Comparison of ENCODE assay signal across 8 mouse cellular contexts in genomic region chr1:88639432-88640281, GRCm38 (mm10).
DNase-seq lines count a peak whose midpoint lies in the region; ATAC-seq lines count a peak whose summit lies in the region.
"Had no signal": no experiment of that assay in that cellular context is flagged by ENCODE, and none has a peak within 500 bp of the region (broad histone marks: within the 10 kb centered on the region; RNA-seq: fewer than 3 reads in every experiment).

No protein-coding gene starts in this region.

- no peaks in the 10 kb centered on the region for H3K9me3 ChIP-seq in embryonic facial prominence, embryonic 13.5 days
- H3K9me3 ChIP-seq in limb, embryonic 10.5 days (replicated peaks) = no peaks in the 10 kb centered on the region
- H3K9me3 ChIP-seq: midbrain, embryonic 12.5 days had no signal

- peak overlapping the region; percentile 22; the same call in 1 of the 2 replicates for H3K27ac ChIP-seq in embryonic facial prominence, embryonic 13.5 days
- 0 out of 2 replicates have a peak overlapping the region, but pooled peaks have one; percentile 50 for H3K27ac ChIP-seq in limb, embryonic 10.5 days
- H3K27ac ChIP-seq: midbrain, embryonic 12.5 days had no signal

- H3K9ac ChIP-seq in embryonic facial prominence, embryonic 13.5 days = peak overlapping the region; percentile 32; the same call in 1 of the 2 replicates
- H3K9ac ChIP-seq: midbrain, embryonic 12.5 days had no signal

- peak overlapping the region; percentile 20; the same call in 1 of the 2 replicates for H3K4me2 ChIP-seq in embryonic facial prominence, embryonic 13.5 days
- H3K4me2 ChIP-seq: midbrain, embryonic 12.5 days had no signal

- ATAC-seq in embryonic facial prominence, embryonic 13.5 days (ENCODE audit: insufficient number of reproducible peaks, insufficient read depth, low FRiP score, low TSS enrichment, low read depth) = no peak

- DNase-seq in 3134 (ENCODE audit: extremely low read depth, insufficient read length, low spot score) = peak; percentile 84
- DNase-seq in CD4-positive helper T cell, adult 2 months (ENCODE audit: low read depth, low spot score) = peak; percentile 48
- no peak for DNase-seq in limb, embryonic 10.5 days (ENCODE audit: low spot score)
- no peak for DNase-seq in gastrocnemius, adult 8-10 months (ENCODE audit: low spot score in 2 of 2)
- no peak for DNase-seq in ovary, postnatal 10 days (ENCODE audit: low spot score)
- no peak for DNase-seq in layer of hippocampus, postnatal 10 days (ENCODE audit: low spot score in 2 of 2)

- 28% methylated on average over 10 of the region's 10 CpGs for WGBS in embryonic facial prominence, embryonic 13.5 days
- 18% methylated on average over 10 of the region's 10 CpGs for WGBS in limb, embryonic 10.5 days

- H3K36me3 ChIP-seq in embryonic facial prominence, embryonic 13.5 days = no peaks in the 10 kb centered on the region
- no peaks in the 10 kb centered on the region for H3K36me3 ChIP-seq in limb, embryonic 10.5 days
- H3K36me3 ChIP-seq: midbrain, embryonic 12.5 days had no signal

- peaks cover 9% of the 10 kb centered on the region for H3K4me1 ChIP-seq in embryonic facial prominence, embryonic 13.5 days
- peaks cover 20% of the 10 kb centered on the region for H3K4me1 ChIP-seq in limb, embryonic 10.5 days

- no peaks in the 10 kb centered on the region for H3K27me3 ChIP-seq in embryonic facial prominence, embryonic 13.5 days
- H3K27me3 ChIP-seq in limb, embryonic 10.5 days (ENCODE audit: low read depth, poor library complexity, severe bottlenecking) = no peaks in the 10 kb centered on the region
- H3K27me3 ChIP-seq: midbrain, embryonic 12.5 days had no signal

- no peak overlapping the region for H3K4me3 ChIP-seq in embryonic facial prominence, embryonic 13.5 days
- no peak overlapping the region for H3K4me3 ChIP-seq in limb, embryonic 10.5 days
- H3K4me3 ChIP-seq: midbrain, embryonic 12.5 days had no signal

Comparison
In these comparisons a context has a peak if more than half of its experiments do, and no peak if none do; other contexts are left out.
1. DNase-seq: peak in 3134 (single experiment) and CD4-positive helper T cell, adult 2 months (single experiment); none in limb, embryonic 10.5 days (single experiment), gastrocnemius, adult 8-10 months (0 of 2), ovary, postnatal 10 days (single experiment) and layer of hippocampus, postnatal 10 days (0 of 2).